Mouse (Mus musculus) lung, embryonic 14.5 days (tissue): ENCODE data around the gene Ebf3. TPM values are rescaled to one million over a fixed set of nuclear protein-coding genes. Genes with fewer than 3 reads are reported as not detected.

ENCODE experiments used
- ATAC-seq: fragments of 200-750 bp; cut with Nextera tagmentation; 2 replicates; pipeline ENCODE4 v1.8.0; 2017; ENCODE audit warnings: mild to moderate bottlenecking, moderate TSS enrichment, moderate library complexity; ENCODE audit not compliant: insufficient read depth
- DNase-seq: peaks from one replicate; pipeline ENCODE4 v3.0.0-alpha.2; 2015
- H3K27ac ChIP-seq: fragments of 300-500 bp; sonication (generic); 2 replicates; pipeline ENCODE4 v1.5.1; 2014; ENCODE audit warnings: low read depth, mild to moderate bottlenecking, moderate library complexity
- H3K27me3 ChIP-seq: fragments of 300-500 bp; sonication (generic); 2 replicates; pipeline ENCODE4 v1.6.1; 2014; ENCODE audit warnings: low read length, control low read depth; ENCODE audit not compliant: insufficient read depth
- H3K36me3 ChIP-seq: fragments of 300-500 bp; sonication (generic); 2 replicates; pipeline ENCODE4 v1.6.1; 2014; ENCODE audit warnings: control low read depth; ENCODE audit not compliant: insufficient read depth
- H3K4me1 ChIP-seq: fragments of 300-500 bp; sonication (generic); 2 replicates; pipeline ENCODE4 v1.6.1; 2014; ENCODE audit warnings: antibody characterized with exemption, control low read depth; ENCODE audit not compliant: insufficient read depth
- H3K4me2 ChIP-seq: fragments of 300-500 bp; sonication (generic); 2 replicates; pipeline ENCODE4 v1.6.1; 2014; ENCODE audit warnings: mild to moderate bottlenecking
- H3K4me3 ChIP-seq: fragments of 300-500 bp; sonication (generic); 2 replicates; pipeline ENCODE4 v1.5.1; 2014; ENCODE audit warnings: low read depth, low read length
- H3K9ac ChIP-seq: fragments of 300-500 bp; sonication (generic); 2 replicates; pipeline ENCODE4 v1.6.1; 2014
- H3K9me3 ChIP-seq: fragments of 300-500 bp; sonication (generic); 2 replicates; pipeline ENCODE4 v1.6.1; 2016; ENCODE audit warnings: low read depth, low read length, control low read depth
- CTCF ChIP-seq: IDR thresholded peaks from 2 replicates; pipeline ENCODE4 v1.5.1; 2016; ENCODE audit warnings: antibody characterized with exemption, low read depth
- WGBS: fragments of 180-500 bp; shearing (Covaris S2); extraction: QIAGEN DNeasy Blood & Tissue Kit; methylation state at CpG from one replicate; pipeline ENCODE4 v1.1.7; 2014; 5-methylcytosine and 5-hydroxymethylcytosine counted together
- polyA plus RNA-seq: library from polyadenylated mRNA; unstranded; fragments of >200 nt; fragmentation: Nextera tagmentation; extraction: Ambion mirVana; gene quantifications from 2 replicates; pipeline ENCODE4 v1.2.1, GENCODE M21; 2014

Ebf3 gene
- polyA plus RNA-seq, 1 experiment from 2014 or later: 0.14 TPM

DNA sequence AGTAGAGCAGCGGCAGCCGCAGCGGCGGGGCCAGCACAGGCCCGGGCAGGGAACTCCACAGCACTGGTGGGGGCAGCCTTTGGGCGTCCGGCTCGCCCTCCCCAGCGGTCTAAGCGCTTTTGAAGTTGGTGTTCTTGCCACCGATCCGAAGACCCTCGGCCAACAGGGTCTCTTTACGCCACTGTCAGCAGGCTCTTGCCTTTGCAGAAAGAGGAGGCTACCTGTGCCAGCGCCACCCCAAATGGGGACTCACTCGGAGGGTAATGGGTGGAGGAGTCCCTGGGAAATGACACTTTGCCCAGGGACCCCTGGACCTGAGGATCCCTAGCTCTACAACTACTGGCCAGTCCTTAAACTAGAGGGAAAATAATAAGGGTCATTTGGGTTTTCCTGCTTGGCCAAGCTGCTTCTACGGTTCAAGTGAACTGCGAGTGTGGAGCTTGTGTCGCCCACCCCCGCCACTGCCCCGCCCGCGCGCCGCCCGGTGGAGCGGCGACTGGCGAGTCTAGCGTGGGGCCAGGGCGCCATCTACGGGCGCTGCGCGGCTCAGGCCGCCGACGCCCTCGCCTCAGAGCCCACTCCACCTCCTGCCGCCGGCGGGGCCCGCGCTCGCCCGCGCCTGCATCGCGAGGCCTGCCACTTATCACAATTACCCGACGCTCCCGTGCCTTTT, 7.0 kb upstream of the Ebf3 start:
- Histone ChIP-seq H3K27me3 (peaks cover 95% of the 10 kb centered on the region), H3K4me3 (peak overlapping the region; percentile 38), H3K36me3 (no peaks in the 10 kb centered on the region), H3K4me1 (no peaks in the 10 kb centered on the region), H3K9ac (no peak overlapping the region), H3K27ac (no peak overlapping the region), H3K4me2 (peak overlapping the region; percentile 61), H3K9me3 (no peaks in the 10 kb centered on the region)
- DNase-seq: peak; percentile 83
- peak; percentile 75; the same call in 1 of the 2 replicates for ATAC-seq
- 2% methylated on average over 52 of the region's 52 CpGs for WGBS
- peak; percentile 43 for TF ChIP-seq CTCF

GRCm38 (mm10) chr7:137320320-137320719, 6.1 kb upstream of the Ebf3 start:
- WGBS: 4% methylated on average over 11 of the region's 11 CpGs
- H3K27ac ChIP-seq: no peak overlapping the region
- H3K36me3 ChIP-seq: no peaks in the 10 kb centered on the region
- no peaks in the 10 kb centered on the region for H3K4me1 ChIP-seq
- ATAC-seq (no peak), DNase-seq (no peak)
- H3K27me3 ChIP-seq: peaks cover 100% of the 10 kb centered on the region
- no peak for TF ChIP-seq CTCF
- H3K9me3 ChIP-seq: no peaks in the 10 kb centered on the region
- H3K4me2 ChIP-seq: no peak overlapping the region
- no peak overlapping the region for H3K4me3 ChIP-seq
- no peak overlapping the region for H3K9ac ChIP-seq

- no peaks in the 10 kb centered on the region for H3K36me3 ChIP-seq
Measured at GRCm38 (mm10) chr7:137318924-137319885, 5.0 kb upstream of the Ebf3 start.

DNA sequence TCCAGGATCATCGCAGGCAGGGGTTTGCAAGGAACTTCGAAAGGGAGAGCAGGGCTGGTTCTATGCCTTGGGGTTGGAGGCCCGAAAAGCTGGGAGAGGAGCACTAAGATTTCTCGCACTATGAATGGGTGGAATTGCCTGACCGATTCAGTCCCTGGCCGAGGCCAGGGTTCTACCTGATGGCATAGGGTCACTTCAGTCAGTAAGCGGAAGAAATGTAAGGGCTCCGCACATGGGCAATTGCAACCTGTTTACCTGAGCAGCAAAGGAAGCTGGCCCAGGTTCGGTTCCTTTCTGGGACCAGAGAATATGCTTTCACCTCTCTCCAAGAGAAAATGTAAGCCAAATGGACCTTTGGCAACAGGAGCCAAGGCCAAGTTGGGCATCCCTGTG, 4.1 kb upstream of the Ebf3 start:
- 8% methylated on average over 9 of the region's 9 CpGs for WGBS
- TF ChIP-seq CTCF: no peak
- H3K4me3 ChIP-seq: no peak overlapping the region
- ATAC-seq (no peak), DNase-seq (no peak)
- peaks cover 97% of the 10 kb centered on the region for H3K27me3 ChIP-seq
- no peaks in the 10 kb centered on the region for H3K4me1 ChIP-seq
- no peaks in the 10 kb centered on the region for H3K9me3 ChIP-seq
- H3K36me3 ChIP-seq: no peaks in the 10 kb centered on the region
- no peak overlapping the region for H3K4me2 ChIP-seq
- no peak overlapping the region for H3K9ac ChIP-seq
- H3K27ac ChIP-seq: no peak overlapping the region

More at GRCm38 (mm10) chr7:137318924-137319885, 5.0 kb upstream of the Ebf3 start:
- H3K27me3 ChIP-seq: peaks cover 98% of the 10 kb centered on the region
- H3K9me3 ChIP-seq: no peaks in the 10 kb centered on the region
- no peak overlapping the region for H3K9ac ChIP-seq
- ATAC-seq (no peak), DNase-seq (peak; percentile 87)
- H3K27ac ChIP-seq: no peak overlapping the region
- H3K4me2 ChIP-seq: peak overlapping the region; percentile 5; the same call in 1 of the 2 replicates
- peak; percentile 80 for TF ChIP-seq CTCF
- WGBS: 1% methylated on average over 48 of the region's 48 CpGs
- no peak overlapping the region for H3K4me3 ChIP-seq
- no peaks in the 10 kb centered on the region for H3K4me1 ChIP-seq

- no peak overlapping the region for H3K9ac ChIP-seq
- peaks cover 97% of the 10 kb centered on the region for H3K27me3 ChIP-seq
- H3K4me3 ChIP-seq: no peak overlapping the region
- DNase-seq (peak; percentile 18), ATAC-seq (no peak)
- H3K27ac ChIP-seq: no peak overlapping the region
- no peaks in the 10 kb centered on the region for H3K36me3 ChIP-seq
- no peak for TF ChIP-seq CTCF
- WGBS: 2% methylated on average over 24 of the region's 24 CpGs
- H3K4me2 ChIP-seq: no peak overlapping the region
- H3K9me3 ChIP-seq: no peaks in the 10 kb centered on the region
- H3K4me1 ChIP-seq: no peaks in the 10 kb centered on the region
Measured at GRCm38 (mm10) chr7:137317659-137318382, 3.6 kb upstream of the Ebf3 start.

- H3K36me3 ChIP-seq: no peaks in the 10 kb centered on the region
- peaks cover 97% of the 10 kb centered on the region for H3K27me3 ChIP-seq
- H3K9ac ChIP-seq: no peak overlapping the region
- H3K27ac ChIP-seq: no peak overlapping the region
- no peak overlapping the region for H3K4me3 ChIP-seq
- no peak for ATAC-seq
- no peak for DNase-seq
- no peaks in the 10 kb centered on the region for H3K9me3 ChIP-seq
- H3K4me2 ChIP-seq: peak overlapping the region; percentile 11; the same call in 1 of the 2 replicates
- H3K4me1 ChIP-seq: no peaks in the 10 kb centered on the region
- no peak for TF ChIP-seq CTCF
- under 1% methylated on average over 39 of the region's 39 CpGs for WGBS
Measured at GRCm38 (mm10) chr7:137316926-137317658, 2.8 kb upstream of the Ebf3 start.
